Mouse (Mus musculus) heart, postnatal 14 days (tissue): ENCODE results near the gene Cracr2b. TPM values are rescaled to one million over a fixed set of nuclear protein-coding genes. Genes with fewer than 3 reads are reported as not detected.
A peak's percentile ranks its signal among the peaks of the same experiment; 100 is the strongest.

Source experiments
- DNase-seq, 2 experiments: peaks; one replicate each; pipeline ENCODE4 v3.0.0; 2021 to 2022
- intact Hi-C: fragments of 180-260 bp; cut with DNase I; formaldehyde crosslinking; loops from one replicate; pipeline ENCODE4 v1.15.1; 2025
- total RNA-seq, 2 experiments: library from RNA; stranded (reverse); gene quantifications; 2 replicates each; pipeline ENCODE4 v1.2.3; 2021

Gene Cracr2b
- total RNA-seq, 2 experiments from 2014 or later, result 25.2 to 27.9 TPM

- no peak for DNase-seq
- intact Hi-C loops, result no loop called here
Observed at GRCm38 (mm10) chr7:141466607-141467148, 5.8 kb downstream of the Cracr2b start.

- intact Hi-C loops, result no loop called here
- DNase-seq, result peak; percentile 92 to 94
Observed at GRCm38 (mm10) chr7:141467230-141468030, 6.5 kb downstream of the Cracr2b start, which contains the start of gene Cd151. TSS of gene Cd151 (plus strand) at chr7:141467392.

DNA sequence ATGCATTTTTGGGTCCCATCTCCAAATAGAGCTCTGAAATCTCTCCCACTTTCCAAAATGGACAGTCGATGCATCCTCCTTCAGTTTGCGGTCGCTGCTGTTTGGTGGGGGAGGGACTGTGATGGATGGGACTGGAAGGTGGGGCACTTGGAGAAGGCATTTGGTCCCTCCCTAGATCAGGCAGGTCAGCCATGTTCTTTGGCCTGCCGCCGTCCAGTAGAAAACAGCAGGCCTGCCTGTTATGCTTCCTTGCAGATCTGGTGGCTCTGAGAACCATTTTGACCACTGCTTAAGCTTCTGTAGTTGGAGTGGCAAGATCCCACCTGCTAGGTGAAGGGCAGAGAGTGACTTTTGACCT lies 7.2 kb downstream of the Cracr2b start:
- DNase-seq, result peak; percentile 42 to 53
- intact Hi-C loops, result no loop called here

GRCm38 (mm10) chr7:141468522-141469211 lies 7.8 kb downstream of the Cracr2b start:
- intact Hi-C loops, result no loop called here
- DNase-seq, result peak; percentile 64 to 74

- DNase-seq, result no peak
- intact Hi-C loops, result no loop called here
Observed at GRCm38 (mm10) chr7:141469352-141469751, 8.5 kb downstream of the Cracr2b start.

GRCm38 (mm10) chr7:141469901-141470636 lies 9.2 kb downstream of the Cracr2b start:
- intact Hi-C loops, result no loop called here
- DNase-seq, result peak; percentile 22 to 46

- intact Hi-C loops, result no loop called here
- DNase-seq, result no peak
Observed at GRCm38 (mm10) chr7:141470637-141470944, 9.7 kb downstream of the Cracr2b start.

DNA sequence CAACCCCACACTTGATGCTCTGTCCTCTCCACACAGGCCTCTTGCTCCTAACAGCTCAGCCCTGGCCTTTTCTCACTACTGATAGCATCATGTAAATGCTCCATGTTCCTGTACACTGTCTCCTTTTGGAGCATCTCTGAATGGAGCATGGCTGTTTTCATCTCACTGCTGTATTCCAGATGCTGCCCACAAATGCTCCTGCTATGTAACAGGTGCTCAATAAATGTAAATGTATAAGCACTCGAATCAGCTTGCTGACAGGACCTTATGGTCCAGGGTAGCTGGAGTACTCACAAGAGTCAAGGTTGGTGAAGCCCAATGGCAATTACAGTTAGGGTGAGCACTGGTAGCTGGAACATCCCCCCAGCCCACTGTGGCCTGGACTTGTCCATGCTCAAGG lies 10.3 kb downstream of the Cracr2b start:
- DNase-seq, result no peak
- intact Hi-C loops, result no loop called here

DNA sequence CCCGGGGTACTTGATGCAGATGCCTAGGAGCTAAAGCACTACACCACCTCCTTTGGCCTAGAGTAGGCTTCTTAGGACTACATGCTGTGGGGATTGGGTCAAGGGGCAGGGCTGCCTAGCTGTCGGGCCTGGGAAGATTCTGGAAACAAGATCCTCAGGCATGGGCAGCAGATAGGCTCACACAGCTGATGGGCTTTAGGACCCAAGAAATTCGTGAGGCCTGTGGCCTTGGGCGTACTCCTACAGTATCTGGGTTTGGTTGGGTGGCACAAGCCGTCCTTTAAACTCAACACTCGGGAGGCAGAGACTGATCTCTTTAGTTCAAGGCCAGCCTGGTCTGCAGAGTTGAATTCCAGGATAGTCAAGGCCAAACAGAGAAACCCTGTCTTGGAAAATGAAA lies 11.3 kb downstream of the Cracr2b start:
- intact Hi-C loops, result no loop called here
- DNase-seq, result no peak

DNA sequence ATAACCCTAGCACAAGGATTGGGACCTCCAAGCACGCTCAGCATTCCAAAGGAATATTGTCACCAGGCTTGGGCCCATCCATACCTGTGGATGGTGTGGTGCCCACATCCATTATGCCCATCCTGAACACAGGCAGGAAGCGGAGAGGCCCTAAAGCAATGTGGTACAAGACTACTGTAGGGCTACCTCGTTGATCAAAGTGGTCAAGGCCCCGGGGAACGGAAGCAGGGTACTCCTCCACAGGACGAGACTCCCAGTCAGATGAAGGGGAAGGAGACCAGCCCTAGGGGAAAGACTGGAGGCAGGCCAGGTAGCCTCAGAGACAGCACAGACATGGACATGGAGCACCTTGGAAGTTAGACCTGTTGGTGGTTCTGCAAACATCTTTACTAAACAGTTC lies 11.9 kb downstream of the Cracr2b start:
- intact Hi-C loops, result no loop called here
- no peak for DNase-seq

DNA sequence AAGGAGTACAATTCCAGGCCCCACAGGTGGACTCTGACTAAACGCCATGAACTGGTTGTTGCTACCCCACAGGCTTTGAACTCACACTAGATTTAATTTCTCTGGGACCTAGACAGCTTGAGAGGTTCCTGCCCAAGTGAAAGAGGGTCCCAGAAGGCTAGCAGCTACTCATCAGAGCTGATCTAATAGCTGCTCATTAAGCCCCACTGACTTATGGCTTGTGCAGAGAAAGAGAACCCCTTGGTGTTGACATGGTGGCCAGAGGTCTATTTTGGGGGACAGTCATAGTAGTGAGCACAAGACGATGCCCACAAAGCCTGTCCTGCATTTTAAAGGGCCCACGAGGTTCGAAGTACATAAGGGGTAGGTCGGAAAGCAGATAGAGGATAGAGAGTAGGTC lies 13.3 kb downstream of the Cracr2b start:
- intact Hi-C loops, result no loop called here
- DNase-seq, result no peak

DNA sequence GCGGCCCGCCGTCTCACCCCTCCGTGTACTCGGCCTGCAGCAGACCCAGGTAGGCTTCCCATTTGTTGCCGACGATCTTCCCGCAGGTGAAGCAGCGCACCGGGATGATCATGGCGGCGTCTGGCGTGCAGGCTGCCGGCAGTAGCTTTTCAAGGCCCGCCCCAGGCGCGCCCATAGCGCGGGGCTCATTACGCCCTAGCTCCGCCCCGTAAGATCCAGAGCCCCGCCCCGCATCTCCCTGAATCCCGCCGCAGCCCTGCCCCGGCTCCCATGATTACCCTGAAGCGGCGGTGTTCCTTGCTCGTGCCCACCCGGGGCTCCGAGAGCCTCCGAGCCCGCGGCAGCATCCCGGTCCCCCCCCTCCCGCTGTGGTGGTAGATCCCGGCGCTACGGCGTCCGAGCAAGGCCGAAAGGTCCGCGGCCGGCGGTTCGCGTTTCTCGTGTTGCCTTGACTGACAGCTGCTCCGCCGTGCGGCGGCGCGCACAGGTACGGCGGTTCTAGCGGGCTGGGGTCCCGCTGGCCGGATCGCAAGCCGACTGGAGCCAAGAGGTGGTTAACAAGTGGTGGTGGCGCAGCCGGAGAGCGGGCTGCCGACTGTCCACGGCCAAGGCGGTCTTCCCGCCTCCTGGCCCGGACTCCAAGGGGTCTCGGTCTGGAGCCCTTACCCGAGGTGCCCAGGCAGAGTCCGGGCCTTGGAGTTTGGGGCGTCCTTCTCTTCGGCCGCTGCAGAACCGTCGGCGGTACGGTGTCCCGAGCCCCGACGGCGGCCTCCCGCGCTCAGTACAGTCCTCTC lies 14.3 kb downstream of the Cracr2b start, which contains the start of the genes Polr2l and Tspan4:
TSS of gene Polr2l (minus strand) at position 122 of the 794 bp plus-strand sequence.
TSS of gene Tspan4 (plus strand) at position 230 of the 794 bp plus-strand sequence.
- intact Hi-C loops, result no loop called here
- peak; percentile 86 to 87 for DNase-seq

- intact Hi-C loops, result no loop called here
- DNase-seq, result no peak
Observed at GRCm38 (mm10) chr7:141475805-141476158, 14.9 kb downstream of the Cracr2b start.

GRCm38 (mm10) chr7:141476226-141476980 lies 15.5 kb downstream of the Cracr2b start:
- intact Hi-C loops, result no loop called here
- DNase-seq, result peak; percentile 80 to 89

DNA sequence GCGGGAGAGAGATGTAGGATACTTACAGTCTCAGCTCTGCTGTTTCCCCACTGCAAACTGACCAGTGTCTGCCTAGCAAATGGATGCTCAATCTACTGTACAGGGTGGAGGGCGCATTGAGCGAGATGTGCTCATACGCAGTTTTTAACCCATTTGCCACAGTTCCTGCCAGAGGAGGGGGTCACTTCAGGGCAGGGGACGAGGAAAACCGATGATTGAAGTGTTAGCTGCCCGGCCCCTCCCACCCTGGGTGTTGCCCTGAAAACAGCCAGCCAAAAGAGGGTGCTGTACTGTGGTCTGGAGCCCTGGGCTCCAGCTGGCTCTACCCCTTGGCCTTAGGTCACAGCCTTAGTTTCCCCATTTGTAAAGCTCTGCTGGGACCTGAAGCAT lies 16.1 kb downstream of the Cracr2b start:
- no peak for DNase-seq
- intact Hi-C loops, result no loop called here

- peak; percentile 29 to 32 for DNase-seq
- intact Hi-C loops, result no loop called here
Observed at GRCm38 (mm10) chr7:141477578-141478269, 16.8 kb downstream of the Cracr2b start.

DNA sequence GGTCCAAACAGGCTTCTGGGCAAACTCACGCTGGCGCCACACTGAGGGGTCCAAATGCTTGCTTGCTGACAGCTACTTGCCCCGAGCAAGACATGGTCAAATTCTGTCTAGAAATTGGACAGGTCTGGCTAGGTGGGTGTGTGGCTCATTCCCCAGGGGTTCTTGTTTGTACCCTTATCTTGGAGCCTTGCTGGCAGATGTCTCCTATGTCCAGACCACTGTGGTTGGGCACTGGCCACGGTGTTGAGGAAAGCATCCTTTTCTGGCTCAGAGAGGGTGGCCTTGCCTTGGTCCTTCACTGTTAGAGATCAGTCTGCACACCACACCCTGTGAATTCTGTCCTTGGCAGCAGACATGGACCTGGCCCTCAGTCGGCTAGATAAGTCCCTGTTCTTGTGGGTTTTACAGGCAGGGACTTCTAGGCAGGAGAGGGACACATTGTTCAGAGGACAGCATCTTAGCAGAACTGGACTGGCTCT lies 17.4 kb downstream of the Cracr2b start:
- DNase-seq, result peak in 1 of 2 experiments; percentile 30
- intact Hi-C loops, result no loop called here

DNA sequence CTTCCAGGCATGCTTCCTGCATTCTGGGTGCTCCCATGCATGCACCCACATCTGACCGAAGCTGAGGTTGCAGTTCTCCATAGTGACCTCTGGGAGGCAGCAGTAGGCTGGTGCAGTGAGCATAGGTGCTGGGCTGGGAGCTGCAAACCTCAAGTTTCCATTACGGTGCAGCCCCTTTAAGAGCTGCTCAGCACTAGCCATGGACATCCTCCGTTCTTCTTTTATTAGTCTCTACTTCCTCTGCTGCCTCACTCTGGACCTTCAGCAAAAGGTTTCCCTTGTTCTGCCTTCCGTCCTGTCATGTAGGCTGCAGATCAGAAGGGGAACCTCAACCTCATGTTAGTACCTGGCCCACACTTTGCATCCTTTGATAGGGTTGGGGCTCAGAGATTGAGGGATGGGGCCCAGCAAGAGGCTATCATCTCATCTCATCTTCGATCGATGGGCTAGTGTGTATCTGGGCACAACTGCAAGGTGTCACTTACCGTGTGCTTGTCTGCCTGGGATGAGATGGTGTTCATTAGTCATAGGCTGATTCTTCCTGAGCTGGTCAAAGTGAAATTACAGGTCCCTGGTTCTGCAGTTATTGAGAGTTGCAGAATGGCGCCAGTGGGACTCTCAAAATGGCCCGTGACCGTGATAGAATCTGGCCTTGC lies 20.1 kb downstream of the Cracr2b start:
- intact Hi-C loops, result loop anchor here (1.0 to 2.0 kb wide), 2 partner anchors 44 to 186 kb away; no protein-coding TSS in a partner anchor
- DNase-seq, result peak; percentile 66 to 81
